Comparison of ENCODE assay signal across 28 mouse cellular contexts in genomic region chr5:51928801-51929200, GRCm38 (mm10).
"Had no signal": no experiment of that assay in that cellular context is flagged by ENCODE, and none has a peak within 500 bp of the region (broad histone marks: within the 10 kb centered on the region; RNA-seq: fewer than 3 reads in every experiment).

No protein-coding gene starts in this region.

- DNase-seq: cerebellum, adult 2 months; cerebellum, adult 8-10 months; cerebellum, adult 9-10 months; cerebellum, adult 9-11 months; cerebellum, postnatal 10 days; cerebellum, postnatal 14 days; cerebellum, postnatal 25 days; cerebellum, postnatal 36 days; embryo, embryonic 11 days; forebrain, postnatal 0 days; gastrocnemius, adult 2 months; gastrocnemius, postnatal 10 days; gastrocnemius, postnatal 14 days; gastrocnemius, postnatal 25 days; gastrocnemius, postnatal 36 days; heart, adult 18-20 months; heart, adult 2 months had no signal

- H3K36me3 ChIP-seq: embryonic facial prominence, embryonic 10.5 days; embryonic facial prominence, embryonic 12.5 days; embryonic facial prominence, embryonic 13.5 days; embryonic facial prominence, embryonic 15.5 days; forebrain, embryonic 10.5 days; forebrain, embryonic 12.5 days; forebrain, embryonic 15.5 days had no signal

- H3K4me2 ChIP-seq: embryonic facial prominence, embryonic 12.5 days; embryonic facial prominence, embryonic 13.5 days; embryonic facial prominence, embryonic 15.5 days; forebrain, embryonic 12.5 days; forebrain, embryonic 13.5 days; forebrain, embryonic 15.5 days had no signal

- H3K9me3 ChIP-seq: embryonic facial prominence, embryonic 10.5 days; embryonic facial prominence, embryonic 12.5 days; embryonic facial prominence, embryonic 13.5 days; embryonic facial prominence, embryonic 15.5 days; forebrain, embryonic 10.5 days; forebrain, embryonic 12.5 days; forebrain, embryonic 13.5 days; forebrain, embryonic 15.5 days had no signal

- ATAC-seq: forebrain, embryonic 13.5 days; forebrain, embryonic 14.5 days; forebrain, embryonic 15.5 days; forebrain, embryonic 16.5 days; forebrain, postnatal 0 days had no signal

- H3K27me3 ChIP-seq: embryonic facial prominence, embryonic 12.5 days; embryonic facial prominence, embryonic 13.5 days; embryonic facial prominence, embryonic 15.5 days; forebrain, embryonic 12.5 days; forebrain, embryonic 13.5 days; forebrain, embryonic 15.5 days had no signal

- H3K9ac ChIP-seq: embryonic facial prominence, embryonic 12.5 days; embryonic facial prominence, embryonic 13.5 days; embryonic facial prominence, embryonic 15.5 days; forebrain, embryonic 12.5 days; forebrain, embryonic 13.5 days; forebrain, embryonic 15.5 days; forebrain, postnatal 0 days had no signal

- H3K4me1 ChIP-seq: embryonic facial prominence, embryonic 10.5 days; embryonic facial prominence, embryonic 12.5 days; embryonic facial prominence, embryonic 15.5 days; forebrain, embryonic 10.5 days had no signal

- H3K4me3 ChIP-seq: embryonic facial prominence, embryonic 10.5 days; embryonic facial prominence, embryonic 12.5 days; embryonic facial prominence, embryonic 13.5 days; embryonic facial prominence, embryonic 15.5 days; erythroblast, embryonic 14.5 days; forebrain, embryonic 10.5 days; forebrain, embryonic 12.5 days; forebrain, embryonic 13.5 days; forebrain, embryonic 15.5 days; gastrocnemius, adult 2 months; heart, adult 2 months had no signal

- H3K27ac ChIP-seq: embryonic facial prominence, embryonic 10.5 days; embryonic facial prominence, embryonic 12.5 days; embryonic facial prominence, embryonic 13.5 days; embryonic facial prominence, embryonic 15.5 days; forebrain, embryonic 10.5 days; forebrain, embryonic 12.5 days; forebrain, embryonic 13.5 days; forebrain, embryonic 15.5 days; gastrocnemius, adult 2 months; heart, adult 2 months had no signal
